Mouse (Mus musculus) forebrain, postnatal 0 days (tissue): ENCODE data around the gene Rad54l. TPM values are rescaled to one million over a fixed set of nuclear protein-coding genes. Genes with fewer than 3 reads are reported as not detected.

Source experiments
- ATAC-seq: fragments of 200-750 bp; cut with Nextera tagmentation; 2 replicates; pipeline ENCODE4 v1.8.0; 2017; ENCODE audit warnings: mild to moderate bottlenecking, moderate library complexity
- DNase-seq: peaks from one replicate; pipeline ENCODE4 v3.0.0-alpha.2; 2015
- H3K27ac ChIP-seq: fragments of 300-500 bp; sonication (generic); 2 replicates; pipeline ENCODE4 v1.5.1; 2014; ENCODE audit warnings: low read depth, mild to moderate bottlenecking, antibody characterized with exemption, low read length, moderate library complexity, mixed read lengths
- H3K27me3 ChIP-seq: fragments of 300-500 bp; sonication (generic); 2 replicates; pipeline ENCODE4 v1.6.1; 2014; ENCODE audit warnings: mild to moderate bottlenecking, low read length, mixed read lengths; ENCODE audit not compliant: insufficient read depth
- H3K36me3 ChIP-seq: fragments of 300-500 bp; sonication (generic); 2 replicates; pipeline ENCODE4 v1.6.1; 2014; ENCODE audit warnings: mild to moderate bottlenecking, moderate library complexity; ENCODE audit not compliant: insufficient read depth
- H3K4me1 ChIP-seq: fragments of 300-500 bp; sonication (generic); 2 replicates; pipeline ENCODE4 v1.6.1; 2014; ENCODE audit warnings: antibody characterized with exemption; ENCODE audit not compliant: insufficient read depth
- H3K4me2 ChIP-seq: fragments of 300-500 bp; sonication (generic); 2 replicates; pipeline ENCODE4 v1.6.1; 2014; ENCODE audit warnings: low read depth, mild to moderate bottlenecking, moderate library complexity
- H3K4me3 ChIP-seq: fragments of 300-500 bp; sonication (generic); 2 replicates; pipeline ENCODE4 v1.5.1; 2014; ENCODE audit warnings: low read depth, low read length, mixed read lengths
- H3K9ac ChIP-seq: fragments of 300-500 bp; sonication (generic); 2 replicates; pipeline ENCODE4 v1.6.1; 2014; ENCODE audit warnings: mild to moderate bottlenecking
- H3K9me3 ChIP-seq: fragments of 300-500 bp; sonication (generic); 2 replicates; pipeline ENCODE4 v1.6.1; 2016; ENCODE audit warnings: low read length
- CTCF ChIP-seq: sonication (generic); IDR thresholded peaks from 2 replicates; pipeline ENCODE4 v1.5.1; 2016; ENCODE audit warnings: antibody characterized with exemption, control low read depth, low read depth
- WGBS: fragments of 180-500 bp; shearing (Covaris S2); extraction: QIAGEN DNeasy Blood & Tissue Kit; methylation state at CpG from one replicate; pipeline ENCODE4 v1.1.7; 2014; 5-methylcytosine and 5-hydroxymethylcytosine counted together
- polyA plus RNA-seq: library from polyadenylated mRNA; unstranded; fragments of >200 nt; fragmentation: Nextera tagmentation; extraction: Ambion mirVana; gene quantifications from 2 replicates; pipeline ENCODE4 v1.2.1, GENCODE M21; 2015
- total RNA-seq: library from RNA; depleted of rRNA; stranded (reverse); fragments of >200 nt; gene quantifications from 2 replicates; pipeline ENCODE4 v1.2.3, GENCODE M21; 2014

Gene Rad54l
- total and polyA plus RNA-seq, 2 experiments from 2014 or later, result 2.0 to 3.5 TPM

DNA sequence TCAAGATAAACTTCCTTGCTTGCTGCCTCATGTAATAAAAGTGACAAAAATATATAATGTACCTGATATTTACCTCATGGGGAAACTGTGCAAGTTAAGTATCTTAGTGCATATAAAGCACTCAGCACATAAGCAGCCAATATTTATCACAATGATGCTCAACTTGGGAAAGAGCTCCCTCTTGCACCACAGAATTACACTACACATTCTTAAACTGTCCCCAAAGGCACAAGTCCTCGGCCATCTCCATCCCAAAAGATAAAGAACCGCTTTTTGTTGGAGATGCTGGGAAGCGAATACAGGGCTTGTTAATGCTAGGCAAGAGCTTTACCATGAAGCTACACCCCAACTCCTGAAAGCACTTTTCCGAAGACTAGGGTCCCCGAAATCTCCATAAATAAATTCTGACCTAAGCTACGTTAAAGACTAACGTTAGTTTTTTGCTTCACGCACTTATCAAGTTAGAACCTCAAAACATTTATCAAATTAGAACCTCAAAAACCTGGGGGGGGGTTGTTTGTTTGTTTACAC, 49.3 kb downstream of the Rad54l start:
- DNase-seq (peak; percentile 43), ATAC-seq (no peak)
- peak overlapping the region; percentile 85 for H3K4me2 ChIP-seq
- H3K36me3 ChIP-seq, result peaks cover 12% of the 10 kb centered on the region
- TF ChIP-seq CTCF, result peak; percentile 64
- H3K9ac ChIP-seq, result peak overlapping the region; percentile 85
- 2% methylated on average over 8 of the region's 8 CpGs for WGBS
- H3K27ac ChIP-seq, result peak overlapping the region; percentile 94; the same call in 1 of the 2 replicates
- no peaks in the 10 kb centered on the region for H3K9me3 ChIP-seq
- peak overlapping the region; percentile 82 for H3K4me3 ChIP-seq
- H3K4me1 ChIP-seq, result peaks cover 23% of the 10 kb centered on the region; the same call in 1 of the 2 replicates
- no peaks in the 10 kb centered on the region for H3K27me3 ChIP-seq

- DNase-seq (no peak), ATAC-seq (no peak)
- no peak overlapping the region for H3K27ac ChIP-seq
- peak overlapping the region; percentile 19; the same call in 1 of the 2 replicates for H3K4me2 ChIP-seq
- WGBS, result 50% methylated on average over 4 of the region's 4 CpGs
- H3K36me3 ChIP-seq, result peaks cover 20% of the 10 kb centered on the region
- peaks cover 23% of the 10 kb centered on the region; the same call in 1 of the 2 replicates for H3K4me1 ChIP-seq
- no peak overlapping the region for H3K9ac ChIP-seq
- no peak overlapping the region for H3K4me3 ChIP-seq
- no peaks in the 10 kb centered on the region for H3K9me3 ChIP-seq
- no peaks in the 10 kb centered on the region for H3K27me3 ChIP-seq
- TF ChIP-seq CTCF, result peak; percentile 41
Observed at GRCm38 (mm10) chr4:116073146-116073545, 50.3 kb downstream of the Rad54l start.

DNA sequence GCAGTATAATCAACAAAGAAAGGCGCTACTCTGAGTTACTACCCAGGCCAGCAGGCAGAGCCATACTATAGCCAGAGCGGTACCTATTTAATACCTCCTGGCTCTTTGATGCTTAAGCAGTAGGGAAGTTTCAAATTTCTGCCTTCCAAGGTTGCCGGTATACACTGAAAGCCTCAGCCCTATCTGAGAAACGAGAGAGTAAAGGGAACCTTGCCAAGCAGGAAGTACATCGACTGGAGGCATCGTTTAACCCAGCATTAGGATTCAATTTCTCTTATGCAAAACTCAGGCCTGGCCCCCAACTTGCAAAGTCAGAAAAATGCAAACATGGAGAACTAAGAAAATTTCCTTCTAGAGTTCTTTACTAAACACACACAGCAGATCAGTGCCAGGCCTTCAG, 53.4 kb downstream of the Rad54l start:
- ATAC-seq, result no peak
- whole genome bisulfite sequencing, result 83% methylated on average over 6 of the region's 6 CpGs
- no peak for DNase-seq
- H3K27me3 ChIP-seq, result no peaks in the 10 kb centered on the region
- no peak overlapping the region for H3K9ac ChIP-seq
- H3K4me3 ChIP-seq, result no peak overlapping the region
- H3K36me3 ChIP-seq, result peaks cover 38% of the 10 kb centered on the region
- TF ChIP-seq CTCF, result no peak
- H3K9me3 ChIP-seq, result no peaks in the 10 kb centered on the region
- H3K4me1 ChIP-seq, result peaks cover 8% of the 10 kb centered on the region; the same call in 1 of the 2 replicates
- H3K27ac ChIP-seq, result no peak overlapping the region
- no peak overlapping the region for H3K4me2 ChIP-seq

- Histone ChIP-seq H3K4me1 (no peaks in the 10 kb centered on the region), H3K36me3 (peaks cover 23% of the 10 kb centered on the region), H3K9me3 (no peaks in the 10 kb centered on the region), H3K4me2 (no peak overlapping the region), H3K9ac (no peak overlapping the region), H3K27ac (no peak overlapping the region), H3K27me3 (no peaks in the 10 kb centered on the region), H3K4me3 (no peak overlapping the region)
- no peak for TF ChIP-seq CTCF
- ATAC-seq, result no peak
- no peak for DNase-seq
- WGBS, result 47% methylated on average over 1 of the region's 1 CpGs
Observed at GRCm38 (mm10) chr4:116063855-116064254, 59.6 kb downstream of the Rad54l start.

DNA sequence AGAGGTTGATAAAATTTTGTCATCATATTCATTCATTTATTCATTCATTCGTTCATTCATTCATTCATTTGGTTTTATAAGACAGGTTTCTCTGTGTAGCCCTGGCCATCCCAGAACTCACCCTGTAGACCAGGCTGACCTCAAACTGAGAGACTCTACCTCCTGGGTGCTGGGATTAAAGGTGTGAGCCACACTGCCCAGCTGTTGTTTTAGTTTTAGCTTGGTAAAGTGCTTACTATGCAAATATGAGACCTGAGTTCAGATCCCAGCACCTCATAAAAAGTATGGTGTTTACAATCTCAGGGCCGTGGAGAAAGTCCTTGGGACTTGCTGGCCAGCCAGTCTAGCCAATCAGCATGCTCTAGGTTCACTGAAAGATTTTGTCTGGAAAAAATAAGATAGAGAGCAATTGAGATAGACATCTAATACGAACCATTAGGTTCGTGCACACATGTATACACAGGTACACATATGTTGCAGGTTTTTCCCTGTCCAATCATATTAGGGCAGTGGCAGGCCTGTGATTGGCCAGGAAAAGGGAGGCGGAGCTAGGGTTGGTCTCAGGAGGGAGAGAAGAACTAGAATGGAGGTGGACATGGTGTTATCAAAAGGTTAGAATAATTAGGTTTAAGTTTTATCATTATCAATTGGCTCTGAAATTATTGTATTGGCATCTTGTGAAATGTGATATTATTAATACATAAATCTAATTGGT, 64.3 kb downstream of the Rad54l start:
- no peaks in the 10 kb centered on the region for H3K4me1 ChIP-seq
- no peak for TF ChIP-seq CTCF
- no peak overlapping the region for H3K4me2 ChIP-seq
- H3K27ac ChIP-seq, result no peak overlapping the region
- no peak overlapping the region for H3K4me3 ChIP-seq
- no peak overlapping the region for H3K9ac ChIP-seq
- DNase-seq, result no peak
- no peaks in the 10 kb centered on the region for H3K27me3 ChIP-seq
- no peaks in the 10 kb centered on the region for H3K36me3 ChIP-seq
- H3K9me3 ChIP-seq, result no peaks in the 10 kb centered on the region
- WGBS, result 77% methylated on average over 5 of the region's 5 CpGs
- ATAC-seq, result no peak

GRCm38 (mm10) chr4:116057559-116057958, 65.9 kb downstream of the Rad54l start:
- ATAC-seq (no peak), DNase-seq (no peak)
- TF ChIP-seq CTCF, result no peak
- no peaks in the 10 kb centered on the region for H3K36me3 ChIP-seq
- H3K9ac ChIP-seq, result no peak overlapping the region
- H3K27me3 ChIP-seq, result no peaks in the 10 kb centered on the region
- H3K27ac ChIP-seq, result no peak overlapping the region
- WGBS, result 3% methylated on average over 1 of the region's 1 CpGs
- peaks cover 3% of the 10 kb centered on the region; the same call in 1 of the 2 replicates for H3K4me1 ChIP-seq
- H3K4me2 ChIP-seq, result no peak overlapping the region
- no peak overlapping the region for H3K4me3 ChIP-seq
- no peaks in the 10 kb centered on the region for H3K9me3 ChIP-seq

DNA sequence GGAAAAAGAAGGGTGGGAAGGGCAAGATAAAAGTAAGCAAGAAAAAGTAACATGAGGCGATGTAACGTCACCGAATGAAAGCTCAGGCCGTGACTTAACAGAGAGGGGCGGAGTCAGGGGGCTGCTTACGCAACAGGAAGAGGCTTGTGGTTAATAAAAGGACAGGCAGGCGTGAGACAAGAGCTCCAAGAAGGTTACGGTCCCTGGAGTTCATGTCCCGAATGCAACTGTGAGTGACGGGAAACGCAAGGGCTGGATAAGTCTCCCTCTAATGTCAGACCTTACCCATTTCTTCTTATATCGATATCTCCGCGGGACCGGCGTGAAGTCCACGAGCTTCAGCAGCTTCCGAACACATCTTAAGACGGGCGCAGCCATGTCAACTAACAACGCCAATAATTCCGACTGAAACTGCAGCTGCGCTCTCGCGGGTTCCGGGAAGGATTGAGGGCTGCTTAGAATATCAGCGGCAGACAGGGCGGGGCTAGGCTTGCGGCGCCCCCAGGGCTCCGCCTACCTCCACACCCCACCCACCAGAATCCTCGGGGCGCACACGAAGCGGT, 70.0 kb downstream of the Rad54l start, which contains the start of gene Nsun4:
Gene Nsun4, minus strand, starts transcription at position 478 of the 563 bp plus-strand sequence.
- Histone ChIP-seq H3K9ac (peak within 1 kb of the TSS; percentile 51), H3K27ac (peak within 1 kb of the TSS; percentile 83), H3K4me3 (peak within 1 kb of the TSS; percentile 53), H3K27me3 (no peaks in the 10 kb centered on the region), H3K36me3 (no peaks in the 10 kb centered on the region), H3K9me3 (no peaks in the 10 kb centered on the region), H3K4me1 (peaks cover 3% of the 10 kb centered on the region; the same call in 1 of the 2 replicates), H3K4me2 (peak within 1 kb of the TSS; percentile 57)
- WGBS, result under 1% methylated on average over 34 of the region's 35 CpGs
- peak; percentile 94 for DNase-seq
- no peak; the same call in 1 of the 2 replicates for TF ChIP-seq CTCF
- peak; percentile 98 for ATAC-seq
